Mouse (Mus musculus) stomach, embryonic 14.5 days (tissue): ENCODE measurements around the gene Acp6. TPM values are rescaled to one million over a fixed set of nuclear protein-coding genes. Genes with fewer than 3 reads are reported as not detected.
A peak's percentile ranks its signal among the peaks of the same experiment; 100 is the strongest.

Experiments used
- ATAC-seq: fragments of 200-750 bp; cut with Nextera tagmentation; 2 replicates; pipeline ENCODE4 v1.8.0; 2017; ENCODE audit warnings: low read depth, moderate TSS enrichment; ENCODE audit not compliant: insufficient number of reproducible peaks, insufficient read depth, low FRiP score
- H3K27ac ChIP-seq: fragments of 300-500 bp; sonication (generic); 2 replicates; pipeline ENCODE4 v1.5.1; 2014; ENCODE audit warnings: mild to moderate bottlenecking, low read length, moderate library complexity, mixed read lengths
- H3K27me3 ChIP-seq: fragments of 300-500 bp; sonication (generic); 2 replicates; pipeline ENCODE4 v1.6.1; 2014; ENCODE audit warnings: low read length, control low read depth, mixed read lengths; ENCODE audit not compliant: control insufficient read depth, insufficient read depth
- H3K36me3 ChIP-seq: fragments of 300-500 bp; sonication (generic); 2 replicates; pipeline ENCODE4 v1.6.1; 2014; ENCODE audit warnings: mild to moderate bottlenecking, control low read depth, low read length, moderate library complexity, mixed read lengths; ENCODE audit not compliant: control insufficient read depth, insufficient read depth
- H3K4me1 ChIP-seq: fragments of 300-500 bp; sonication (generic); 2 replicates; pipeline ENCODE4 v1.6.1; 2014; ENCODE audit warnings: low read length, control low read depth, mixed read lengths; ENCODE audit not compliant: control insufficient read depth, insufficient read depth
- H3K4me2 ChIP-seq: fragments of 300-500 bp; sonication (generic); replicated peaks from 2 replicates; pipeline ENCODE4 v1.6.1; 2014; ENCODE audit warnings: low read depth, low read length, control low read depth
- H3K4me3 ChIP-seq: fragments of 300-500 bp; sonication (generic); 2 replicates; pipeline ENCODE4 v1.5.1; 2014; ENCODE audit warnings: low read depth, low read length, control low read depth
- H3K9ac ChIP-seq: fragments of 300-500 bp; sonication (generic); replicated peaks from 2 replicates; pipeline ENCODE4 v1.6.1; 2014; ENCODE audit warnings: low read depth, mild to moderate bottlenecking, control low read depth, low read length, moderate library complexity, mixed read lengths
- H3K9me3 ChIP-seq: fragments of 300-500 bp; sonication (generic); 2 replicates; pipeline ENCODE4 v1.6.1; 2016; ENCODE audit warnings: low read depth, low read length, control low read depth; ENCODE audit not compliant: control insufficient read depth
- WGBS: fragments of 180-500 bp; shearing (Covaris S2); extraction: QIAGEN DNeasy Blood & Tissue Kit; methylation state at CpG from one replicate; pipeline ENCODE4 v1.1.7; 2014; 5-methylcytosine and 5-hydroxymethylcytosine counted together
- polyA plus RNA-seq: library from polyadenylated mRNA; unstranded; fragments of >200 nt; fragmentation: Nextera tagmentation; extraction: Ambion mirVana; gene quantifications from 2 replicates; pipeline ENCODE4 v1.2.1, GENCODE M21; 2014

Gene Acp6
- polyA plus RNA-seq, 1 experiment from 2014 or later, result 48.4 TPM

DNA sequence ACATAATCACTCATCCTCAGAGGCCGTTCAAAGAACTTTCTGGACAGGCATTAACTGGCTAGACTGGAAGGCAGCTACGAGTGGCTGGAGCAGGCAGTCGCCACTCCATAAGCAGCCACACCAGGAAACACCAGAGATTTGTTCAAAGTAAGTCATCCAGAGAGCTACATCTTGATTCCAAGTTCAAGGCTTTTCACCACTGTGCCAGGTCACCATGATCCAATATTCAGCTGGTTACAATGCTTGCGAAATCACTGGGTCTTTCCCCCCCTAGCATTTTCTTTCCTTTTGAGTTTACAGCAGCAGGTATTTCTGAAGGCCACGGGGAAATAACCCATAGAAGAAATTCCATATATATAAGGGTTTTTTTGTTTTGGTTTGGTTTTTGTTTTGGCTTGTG, 66.7 kb downstream of the Acp6 start:
- no peak overlapping the region for H3K27ac ChIP-seq
- H3K27me3 ChIP-seq, result no peaks in the 10 kb centered on the region
- H3K36me3 ChIP-seq, result peaks cover 20% of the 10 kb centered on the region
- no peak overlapping the region for H3K9ac ChIP-seq
- WGBS, result 63% methylated on average over 5 of the region's 5 CpGs
- no peak overlapping the region for H3K4me2 ChIP-seq
- no peak for ATAC-seq
- H3K4me3 ChIP-seq, result no peak overlapping the region
- H3K9me3 ChIP-seq, result no peaks in the 10 kb centered on the region
- peaks cover 24% of the 10 kb centered on the region; the same call in 1 of the 2 replicates for H3K4me1 ChIP-seq

DNA sequence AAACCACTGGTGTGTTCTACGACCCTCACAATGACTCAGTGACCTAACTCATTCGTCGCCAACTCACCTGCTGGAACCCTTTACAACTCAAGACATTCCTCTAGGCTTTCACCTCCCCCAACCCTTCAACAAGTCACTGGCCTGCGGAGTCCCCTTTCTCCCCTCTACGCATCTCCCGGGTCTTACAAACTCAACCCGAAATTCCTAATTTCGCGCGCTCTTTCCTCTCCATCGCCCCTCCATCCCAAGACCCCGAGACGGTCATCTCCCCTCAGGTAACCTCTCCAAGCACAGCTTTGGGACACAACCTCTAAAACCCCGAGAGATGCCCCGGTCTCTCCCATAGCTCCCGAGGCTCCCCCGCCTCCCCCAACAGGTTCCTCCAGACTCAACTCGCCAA, 68.1 kb downstream of the Acp6 start:
- no peak; the same call in 1 of the 2 replicates for ATAC-seq
- peak overlapping the region; percentile 72 for H3K4me2 ChIP-seq

More for the DNA sequence above, 68.1 kb downstream of the Acp6 start:
- H3K27me3 ChIP-seq, result no peaks in the 10 kb centered on the region
- peak overlapping the region; percentile 83 for H3K9ac ChIP-seq
- under 1% methylated on average over 18 of the region's 18 CpGs for WGBS
- peak overlapping the region; percentile 94 for H3K27ac ChIP-seq
- H3K4me3 ChIP-seq, result peak overlapping the region; percentile 69
- H3K9me3 ChIP-seq, result peaks cover 4% of the 10 kb centered on the region; the same call in 1 of the 2 replicates
- H3K36me3 ChIP-seq, result peaks cover 5% of the 10 kb centered on the region
- H3K4me1 ChIP-seq, result peaks cover 24% of the 10 kb centered on the region; the same call in 1 of the 2 replicates

Other genes starting within 250 kb of the Acp6 start
- gene Gja8, start 232.8 kb upstream of the Acp6 start, polyA plus RNA-seq, result not detected in 2 replicates
- 58.2 and 72.0 TPM in 2 replicates for gene Bcl9, start 139.1 kb downstream of the Acp6 start, polyA plus RNA-seq